Mouse (Mus musculus): ENCODE results near the gene Mcm2.
A peak's percentile ranks its signal among the peaks of the same experiment; 100 is the strongest.

Mcm2 gene

DNA sequence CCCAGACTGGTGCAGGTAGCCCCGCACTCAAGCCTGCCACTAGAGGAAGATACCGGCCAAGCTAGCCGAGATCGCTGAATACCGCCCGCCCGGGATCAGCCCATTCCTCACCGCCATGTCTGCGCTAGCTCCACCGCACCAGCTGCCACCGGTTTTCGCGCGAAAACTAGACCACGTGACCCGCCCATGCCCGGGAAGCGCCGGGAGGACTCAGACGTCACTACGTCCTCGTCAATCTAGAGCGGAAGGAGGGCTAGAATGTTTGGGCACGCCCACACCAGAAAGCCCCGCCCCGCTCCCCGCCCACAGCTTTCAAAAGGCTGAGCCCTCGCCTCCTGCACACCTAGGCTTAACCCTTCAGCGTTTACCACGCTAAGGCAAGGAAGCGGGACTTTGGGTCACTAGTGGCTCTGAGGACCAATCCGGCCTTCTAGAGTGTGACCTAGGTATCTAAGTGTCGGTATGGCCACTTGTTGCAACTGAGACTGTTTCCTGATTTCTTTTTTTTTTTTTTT lies at the start of gene Mcm2:
TSS of gene Mcm2 (minus strand) at position 247 of the 515 bp plus-strand sequence.
- DNase-seq (ENCODE audit: low read depth, low spot score), result peak; percentile 84

DNA sequence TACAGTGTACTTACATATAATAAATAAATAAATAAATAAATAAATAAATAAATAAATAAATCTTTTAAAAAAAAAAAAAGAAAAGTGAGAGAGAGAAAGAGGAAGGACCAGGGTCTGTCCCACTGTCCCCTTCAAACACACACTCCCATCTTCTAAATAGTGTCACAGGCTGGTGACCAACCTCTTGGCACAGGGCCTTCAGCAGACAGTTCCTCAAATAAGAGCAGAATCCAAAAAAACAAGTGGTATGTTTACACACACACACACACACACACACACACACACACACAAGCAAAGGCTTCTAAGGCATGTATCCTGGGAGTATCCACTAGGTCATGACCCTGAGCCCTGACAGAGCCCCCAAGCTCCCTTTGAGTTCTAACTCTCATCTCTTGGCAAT lies 49.2 kb upstream of the Mcm2 start:
- no peak for DNase-seq (ENCODE audit: low read depth, low spot score)

DNA sequence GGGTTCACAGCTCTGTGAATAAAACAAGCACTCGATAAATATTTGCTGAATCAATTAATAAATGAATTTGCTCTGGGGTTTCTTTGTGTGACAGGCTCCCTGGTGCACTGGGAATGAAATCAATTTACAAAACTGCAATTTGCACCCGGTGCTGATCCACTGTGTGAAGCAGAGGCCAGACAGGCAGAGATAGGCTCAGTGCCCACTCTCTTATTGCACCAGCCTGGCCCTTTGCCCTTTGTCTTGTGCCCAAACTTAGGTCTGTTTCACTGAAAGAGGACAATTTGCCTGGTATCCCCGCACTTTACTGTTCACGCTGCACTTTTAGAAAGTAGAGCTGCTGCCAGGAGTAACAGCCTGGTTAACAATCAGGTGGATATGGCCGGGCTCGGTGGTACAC lies 47.9 kb upstream of the Mcm2 start:
- DNase-seq (ENCODE audit: low read depth, low spot score), result no peak

DNA sequence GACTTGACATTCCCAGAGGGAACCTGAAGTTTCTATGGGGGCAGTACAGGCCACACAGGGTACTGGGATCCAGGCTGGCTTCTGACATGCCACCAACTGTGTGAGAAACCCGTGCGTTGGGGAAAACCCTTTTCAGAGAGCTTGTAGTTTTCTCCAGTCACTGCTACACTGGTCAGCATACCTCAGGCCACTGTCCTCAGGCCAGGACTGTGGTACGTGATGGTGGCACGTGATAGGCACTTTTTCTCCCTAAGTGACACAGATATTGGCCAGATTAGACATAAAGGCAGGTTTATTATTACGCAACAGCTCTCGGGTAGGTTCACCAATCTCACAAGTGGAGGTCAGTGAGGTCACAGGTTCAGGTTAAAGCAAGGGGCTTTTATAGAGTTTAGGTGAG lies 45.1 kb upstream of the Mcm2 start:
- no peak for DNase-seq (ENCODE audit: low read depth, low spot score)

DNA sequence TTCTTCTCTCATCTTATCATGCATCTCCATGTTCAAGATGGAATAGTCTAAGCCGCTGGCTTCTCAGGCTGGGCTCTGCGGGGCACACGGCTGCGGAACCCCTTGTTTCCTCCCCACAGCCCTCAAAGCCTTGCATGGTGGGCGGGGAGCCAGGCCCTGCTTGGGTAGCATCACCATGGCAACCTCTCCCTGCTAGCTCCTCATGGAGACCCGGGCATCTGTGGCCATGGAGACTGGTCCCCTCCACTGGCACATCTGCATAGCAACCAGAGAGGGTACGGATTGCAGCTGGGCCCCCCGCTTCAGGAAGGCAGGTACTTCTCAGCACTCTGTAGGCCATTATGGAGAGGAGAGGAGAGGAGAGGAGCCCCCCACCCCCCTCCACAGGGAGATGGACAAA lies 44.0 kb upstream of the Mcm2 start:
- DNase-seq (ENCODE audit: low read depth, low spot score), result no peak

DNA sequence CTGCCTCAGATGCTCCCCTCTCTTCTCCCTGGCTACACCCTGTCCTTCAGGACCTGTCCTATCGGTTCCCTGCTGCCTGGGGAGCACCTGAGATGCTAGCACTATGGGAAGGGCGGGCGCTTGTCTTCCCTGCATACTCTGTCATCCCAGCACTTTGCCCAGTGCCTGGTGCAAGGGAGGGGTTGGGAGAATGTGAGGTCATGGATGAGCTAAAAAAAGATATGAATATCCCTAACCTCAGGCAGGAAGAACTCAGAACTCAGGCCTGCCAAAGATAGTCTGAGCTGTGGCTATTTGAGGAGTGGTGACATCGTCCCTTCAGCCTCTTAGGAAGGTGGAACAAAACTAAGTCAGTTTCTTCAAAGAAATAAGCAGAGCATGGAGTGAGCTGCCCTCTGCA lies 43.0 kb upstream of the Mcm2 start:
- DNase-seq (ENCODE audit: low read depth, low spot score), result no peak

DNA sequence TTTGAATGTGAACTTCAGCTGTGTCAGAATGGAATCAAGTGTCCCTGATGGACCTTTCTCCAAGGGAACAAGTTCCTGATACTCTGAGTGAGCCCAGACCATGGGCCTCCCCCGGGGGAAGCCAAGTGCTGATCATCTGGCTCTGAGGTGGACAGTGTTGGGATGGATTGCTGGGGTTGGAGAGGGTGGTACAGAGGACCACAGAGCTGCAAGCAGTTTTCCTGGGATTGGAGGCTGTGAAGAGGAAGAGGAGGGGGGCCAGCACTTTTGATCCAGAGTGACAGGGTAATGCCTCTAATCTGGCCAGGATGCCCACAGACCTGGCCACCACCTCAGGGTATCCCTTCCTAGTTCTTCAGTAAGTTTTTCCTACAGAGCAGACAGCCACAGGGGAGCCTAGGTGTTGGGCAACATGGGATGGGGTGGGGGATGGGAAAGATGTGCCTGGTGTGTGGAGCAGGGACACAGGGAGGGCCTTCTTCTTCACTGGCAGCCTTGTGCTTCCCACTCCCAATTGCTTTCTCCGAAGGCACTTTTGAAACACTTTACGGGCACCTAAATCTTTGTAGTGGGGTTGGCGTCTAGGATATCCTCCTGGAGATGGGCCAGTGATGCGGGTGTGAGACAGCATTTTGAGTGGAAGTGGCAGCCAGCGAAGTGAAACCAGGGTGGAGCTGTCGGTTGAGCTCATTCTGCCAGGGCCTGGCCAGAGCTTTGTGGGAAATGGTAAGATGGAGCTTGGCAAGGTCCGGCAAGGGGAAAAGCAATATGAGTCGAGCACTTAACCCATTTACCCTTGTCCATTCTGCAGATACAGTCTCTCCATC lies 41.7 kb upstream of the Mcm2 start:
- no peak for DNase-seq (ENCODE audit: low read depth, low spot score)

DNA sequence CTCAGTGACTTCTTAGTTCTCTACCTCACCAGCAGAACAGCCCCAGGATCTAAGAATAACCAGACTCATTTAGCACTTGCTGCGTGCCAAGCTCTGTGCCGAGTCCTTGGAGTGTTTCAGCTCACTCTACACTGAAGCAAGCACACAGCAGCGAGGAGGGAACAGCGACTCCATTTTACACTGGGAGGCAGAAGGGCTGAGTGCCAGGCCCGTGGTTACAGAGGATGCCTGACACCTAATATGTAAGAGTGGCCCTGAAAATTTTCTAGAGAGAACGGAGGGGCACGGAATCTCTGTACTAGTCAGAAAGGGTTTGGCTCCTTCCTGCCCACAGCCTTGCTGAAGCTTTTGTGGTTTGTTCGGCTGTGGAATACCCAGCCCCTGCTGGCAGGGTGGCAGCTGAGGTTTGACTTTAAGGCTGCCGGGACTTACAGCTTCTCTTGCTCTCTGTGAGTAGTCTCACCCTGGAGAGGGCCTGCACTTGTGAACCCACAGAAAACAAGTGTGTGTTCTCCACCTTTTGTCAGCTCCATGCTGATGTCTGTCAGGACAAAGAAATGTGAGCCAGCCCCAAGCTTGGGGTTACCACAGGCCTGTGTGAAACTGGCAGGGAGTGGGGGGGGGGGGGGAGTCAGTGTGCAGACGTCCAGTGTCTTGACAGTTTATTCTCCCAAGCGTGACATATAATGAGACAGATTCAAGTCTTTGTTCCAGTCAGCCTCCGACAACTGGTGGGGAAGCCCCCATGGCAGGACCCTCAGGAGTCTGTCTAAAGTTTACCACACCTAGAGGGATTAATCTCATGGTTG lies 40.9 kb upstream of the Mcm2 start:
- DNase-seq (ENCODE audit: low read depth, low spot score), result peak; percentile 76

DNA sequence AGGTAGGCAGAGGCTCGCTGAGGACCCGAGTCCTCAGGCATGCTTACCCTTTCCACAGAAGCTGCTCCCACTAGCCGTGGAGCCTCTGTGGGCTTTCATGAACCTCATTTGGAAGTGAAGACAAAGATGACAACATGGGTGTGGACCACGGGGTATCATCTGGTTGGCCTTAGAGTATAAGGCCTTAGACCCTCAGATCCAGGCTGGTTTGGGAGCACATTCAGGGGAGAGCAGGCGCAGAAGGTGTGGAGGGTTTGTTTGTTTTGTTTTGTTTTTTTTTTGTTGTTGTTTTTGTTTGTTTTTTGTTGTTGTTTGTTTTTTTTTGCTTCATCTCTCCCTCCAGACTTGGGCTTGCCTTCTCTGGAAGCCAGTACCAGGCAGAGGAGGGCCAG lies 40.1 kb upstream of the Mcm2 start:
- DNase-seq (ENCODE audit: low read depth, low spot score), result no peak

DNA sequence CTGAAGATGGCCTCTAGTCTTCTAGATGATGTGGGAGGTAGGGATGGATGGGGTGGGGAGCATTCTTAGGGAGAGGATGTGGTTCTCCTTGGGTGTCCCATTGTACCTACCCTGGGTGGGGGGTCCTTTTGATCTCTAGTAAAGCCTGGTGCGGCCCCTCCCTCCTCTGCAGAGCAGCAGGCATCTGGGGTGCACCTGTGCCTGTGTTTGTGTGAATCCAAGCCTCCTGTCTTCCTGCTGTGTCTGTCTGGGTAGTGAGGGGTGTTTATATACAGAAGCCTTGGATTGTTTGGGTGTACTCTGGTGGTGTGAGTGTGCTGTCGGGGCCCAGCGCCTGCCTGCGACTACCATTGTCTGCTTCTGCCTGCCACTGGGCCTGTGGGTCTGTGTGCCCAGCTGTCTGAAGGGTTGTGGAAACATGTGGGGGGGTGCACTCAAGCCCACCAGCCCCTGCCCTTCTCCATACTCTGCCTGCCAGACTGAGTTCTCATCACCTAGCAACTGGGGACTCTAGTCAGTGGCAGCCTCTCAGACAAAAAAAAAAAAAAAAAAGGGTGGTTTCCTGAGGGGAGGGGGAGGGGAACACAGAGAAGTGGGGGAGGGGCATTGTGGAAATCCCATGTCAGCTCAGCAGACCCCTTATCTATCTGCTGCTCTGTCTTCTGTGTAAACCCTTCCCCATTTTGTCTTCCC lies 39.5 kb upstream of the Mcm2 start:
- DNase-seq (ENCODE audit: low read depth, low spot score), result no peak

DNA sequence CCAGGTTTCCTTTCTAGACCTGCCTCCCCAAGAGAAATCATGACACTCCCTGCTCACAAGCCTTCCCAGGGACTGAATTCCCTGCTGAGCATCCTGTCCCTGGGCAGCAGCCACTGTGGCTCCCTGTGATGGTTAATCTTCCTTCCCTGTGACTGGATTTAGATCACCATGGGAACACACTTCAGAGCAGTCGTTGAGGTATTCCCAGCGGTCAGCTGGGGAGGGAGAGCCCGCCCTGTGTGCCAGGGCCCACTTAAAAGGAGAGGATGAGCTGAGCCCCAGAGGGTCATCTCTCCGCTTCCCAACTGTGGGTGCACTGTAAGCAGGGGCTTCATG lies 38.6 kb upstream of the Mcm2 start:
- no peak for DNase-seq (ENCODE audit: low read depth, low spot score)

DNA sequence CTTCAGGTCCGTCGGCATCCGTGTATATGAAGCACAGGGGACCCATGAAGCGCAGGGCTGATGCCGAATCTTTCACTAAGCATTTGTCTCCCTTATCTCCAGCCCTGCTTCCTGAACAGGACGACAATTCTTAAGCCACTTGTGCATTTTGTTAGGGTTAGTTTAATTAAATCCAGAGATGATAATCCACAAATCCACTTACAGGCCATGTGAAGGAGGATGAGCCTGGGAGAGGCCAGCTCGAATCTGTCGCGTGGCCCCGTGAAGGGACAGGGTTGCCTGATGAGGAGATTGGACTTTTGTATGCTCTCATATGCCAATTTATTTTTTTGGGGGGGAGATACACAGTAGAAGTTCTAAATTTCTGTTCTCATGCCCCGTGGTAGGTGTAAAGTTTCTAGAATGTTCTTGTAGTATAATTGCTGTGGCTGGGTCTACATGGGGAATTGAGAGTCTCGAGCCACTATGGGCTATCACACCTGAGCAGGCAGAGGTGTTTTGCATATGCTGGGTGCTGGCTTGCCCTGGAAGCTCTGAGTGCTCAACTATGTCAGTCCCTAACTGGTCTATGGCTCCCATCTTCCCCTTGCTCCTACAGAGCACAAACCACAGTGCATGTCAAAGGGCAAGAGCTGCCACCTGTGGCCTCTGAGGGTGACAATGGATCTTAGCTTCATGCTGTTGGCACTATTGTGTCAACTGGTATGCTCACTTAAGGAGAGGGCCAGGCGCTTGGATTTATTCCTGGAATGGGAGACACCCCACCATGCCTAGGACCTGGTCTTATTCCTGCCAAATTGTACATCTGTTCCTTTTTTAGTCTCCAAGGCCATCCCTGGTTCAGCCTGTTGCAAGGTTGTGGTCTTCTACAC lies 38.0 kb upstream of the Mcm2 start:
- DNase-seq (ENCODE audit: low read depth, low spot score), result no peak

DNA sequence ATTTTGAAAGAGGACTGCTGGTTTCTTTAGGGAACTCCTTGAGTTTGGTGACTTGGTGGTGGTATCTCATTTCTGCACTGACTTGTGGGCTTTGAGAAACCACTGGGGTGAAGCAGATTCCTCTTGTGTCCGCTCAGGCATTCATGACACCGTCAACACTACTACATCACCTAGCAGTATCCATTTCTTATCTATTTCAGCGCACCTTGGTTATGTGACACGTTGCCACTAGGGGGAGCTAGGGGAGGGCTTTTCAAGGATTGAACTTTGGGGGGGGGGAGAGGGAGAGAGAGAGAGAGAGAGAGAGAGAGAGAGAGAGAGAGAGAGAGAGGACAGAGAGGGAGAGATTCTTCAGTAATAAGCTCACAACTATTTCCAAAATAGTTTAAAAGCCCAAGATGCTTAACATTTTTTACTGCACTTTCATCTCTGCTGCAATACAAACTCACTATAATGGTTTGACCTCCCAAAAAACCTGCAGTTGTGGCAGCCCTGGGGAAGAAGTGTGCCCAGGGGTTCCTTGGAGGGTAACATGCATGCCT lies 37.2 kb upstream of the Mcm2 start:
- DNase-seq (ENCODE audit: low read depth, low spot score), result no peak

DNA sequence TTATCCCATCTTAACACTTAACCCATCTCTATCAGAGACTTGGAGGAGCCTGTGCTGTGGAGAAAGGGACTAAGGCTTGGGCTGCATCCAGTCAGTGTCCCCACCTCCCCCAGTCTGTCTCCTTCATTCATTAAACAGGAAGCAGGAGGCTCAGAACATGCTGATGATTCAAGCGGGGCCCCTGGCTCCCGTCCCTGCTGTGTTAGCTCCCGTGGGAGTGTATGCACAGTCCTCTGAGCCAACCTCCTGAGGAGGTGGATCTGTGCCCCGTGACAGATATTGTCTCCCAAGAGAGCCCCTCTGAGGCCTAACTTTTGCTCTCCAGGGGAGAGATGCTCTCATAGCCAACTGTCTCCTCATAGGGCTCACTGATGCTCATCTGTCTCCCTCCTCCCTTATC lies 36.2 kb upstream of the Mcm2 start:
- DNase-seq (ENCODE audit: low read depth, low spot score), result no peak

DNA sequence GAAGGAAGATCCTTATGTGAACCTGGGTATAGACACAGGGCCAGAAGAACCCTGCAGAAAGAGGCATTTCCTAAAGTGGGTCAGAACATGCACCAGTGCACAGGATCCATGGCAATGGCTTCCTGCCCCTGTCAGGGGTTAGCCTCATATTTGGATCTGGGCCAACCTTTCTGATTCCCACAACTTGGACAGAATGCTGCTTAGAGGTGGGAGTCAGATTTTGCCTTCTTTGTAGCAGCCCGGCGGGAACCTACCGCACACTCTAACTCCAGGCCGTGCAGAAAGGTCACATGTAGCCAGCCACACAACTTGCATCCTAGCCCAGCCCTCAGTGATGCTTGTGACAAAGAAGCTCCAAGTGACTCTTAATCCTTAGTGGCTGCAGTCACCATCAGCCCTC lies 35.6 kb upstream of the Mcm2 start:
- no peak for DNase-seq (ENCODE audit: low read depth, low spot score)

DNA sequence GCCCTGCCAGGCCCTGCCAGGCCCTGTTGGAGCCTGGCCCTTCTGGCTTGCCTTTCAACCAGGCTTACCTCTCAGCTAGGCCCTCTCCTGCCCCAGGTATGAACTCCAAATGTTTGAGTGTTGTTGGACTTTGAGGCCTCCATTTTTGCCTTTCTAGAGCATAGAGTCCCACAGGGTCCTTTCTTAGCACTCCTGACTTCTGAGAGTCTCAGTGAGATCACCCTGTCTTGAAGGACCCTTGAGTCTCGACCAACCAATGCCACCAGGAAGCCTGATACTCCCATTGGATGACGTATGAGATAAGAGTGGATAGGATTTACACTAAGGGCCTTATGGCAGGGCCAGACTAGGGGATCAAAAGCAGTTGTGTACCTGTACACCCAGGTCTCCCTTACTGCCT lies 32.9 kb upstream of the Mcm2 start:
- DNase-seq (ENCODE audit: low read depth, low spot score), result no peak

DNA sequence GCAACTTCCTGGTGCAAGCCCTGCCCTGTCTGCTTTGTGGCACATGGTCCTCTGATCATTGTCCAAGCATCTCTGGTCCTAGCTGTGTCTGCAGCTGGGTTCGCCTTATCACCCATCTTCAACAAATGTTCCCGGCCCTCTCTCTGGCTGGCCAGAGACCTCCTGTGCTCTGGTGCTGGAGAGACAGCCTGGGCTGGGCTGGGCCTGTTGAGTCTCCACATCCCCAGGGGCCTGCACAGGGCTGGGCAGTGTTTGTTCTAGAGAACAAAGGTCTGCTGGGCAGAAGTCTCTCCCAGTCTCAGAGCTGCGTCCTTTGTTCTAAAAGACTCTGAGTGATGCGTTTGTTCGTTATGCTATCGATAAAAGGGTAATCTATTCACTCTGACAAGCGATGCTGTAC lies 31.5 kb upstream of the Mcm2 start:
- no peak for DNase-seq (ENCODE audit: low read depth, low spot score)

DNA sequence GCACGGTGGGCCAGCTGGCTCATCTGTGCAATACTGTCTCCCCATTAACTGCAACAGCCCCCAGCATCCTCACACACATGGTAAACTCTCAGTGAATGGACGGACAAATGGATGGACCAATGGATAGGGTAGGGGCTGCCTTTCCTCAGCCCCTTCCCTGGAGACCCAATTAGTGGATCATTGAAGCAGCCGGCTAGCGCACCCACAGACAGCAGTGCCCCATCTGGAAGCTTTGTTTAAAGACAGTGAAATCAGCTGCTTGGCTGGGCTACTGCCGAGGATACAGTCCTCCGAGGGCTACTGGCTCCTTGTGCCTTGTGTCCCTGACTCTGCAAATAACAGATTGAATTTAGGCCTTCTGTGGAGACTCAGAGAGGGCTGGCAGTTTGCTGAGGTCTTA lies 30.9 kb upstream of the Mcm2 start:
- DNase-seq (ENCODE audit: low read depth, low spot score), result no peak

DNA sequence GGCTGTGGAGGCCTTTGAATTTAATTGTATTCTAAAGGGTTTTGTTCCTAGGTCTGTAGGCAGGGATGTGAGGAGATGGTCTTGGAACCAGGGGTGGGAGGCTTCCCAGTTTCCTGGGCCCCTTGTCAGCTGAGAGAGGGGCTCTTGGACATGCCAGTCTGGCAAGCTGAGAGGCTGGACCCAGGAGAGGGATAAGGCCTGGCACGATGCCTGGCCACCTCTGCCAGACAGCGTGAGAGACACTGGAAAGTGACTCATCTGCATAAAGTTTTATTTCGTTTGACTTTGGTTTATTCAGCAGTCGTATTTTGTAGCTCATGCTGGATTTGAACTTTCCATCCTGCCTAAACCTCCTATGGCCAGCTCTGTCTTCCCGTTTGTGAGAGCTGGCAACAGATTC lies 30.0 kb upstream of the Mcm2 start:
- no peak for DNase-seq (ENCODE audit: low read depth, low spot score)

DNA sequence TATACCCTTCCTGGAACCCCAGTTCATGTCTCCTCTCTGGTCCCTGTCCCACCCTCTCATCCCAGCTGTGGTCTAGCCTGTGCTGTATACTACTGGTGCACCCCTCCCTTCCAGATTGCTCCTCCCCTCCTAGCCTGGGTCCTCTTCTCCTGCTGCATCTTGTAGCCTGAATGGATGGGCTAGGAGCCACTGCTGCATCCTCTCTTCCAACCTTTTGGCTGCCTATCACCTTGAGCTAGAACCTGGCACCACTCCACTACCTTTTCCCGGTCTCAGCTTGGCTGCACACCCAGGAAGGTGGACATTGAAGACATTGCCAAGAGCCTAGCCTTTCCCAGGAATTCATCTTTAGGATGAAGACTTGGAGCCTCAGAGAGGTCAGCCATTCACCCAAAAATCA lies 29.4 kb upstream of the Mcm2 start:
- DNase-seq (ENCODE audit: low read depth, low spot score), result no peak

DNA sequence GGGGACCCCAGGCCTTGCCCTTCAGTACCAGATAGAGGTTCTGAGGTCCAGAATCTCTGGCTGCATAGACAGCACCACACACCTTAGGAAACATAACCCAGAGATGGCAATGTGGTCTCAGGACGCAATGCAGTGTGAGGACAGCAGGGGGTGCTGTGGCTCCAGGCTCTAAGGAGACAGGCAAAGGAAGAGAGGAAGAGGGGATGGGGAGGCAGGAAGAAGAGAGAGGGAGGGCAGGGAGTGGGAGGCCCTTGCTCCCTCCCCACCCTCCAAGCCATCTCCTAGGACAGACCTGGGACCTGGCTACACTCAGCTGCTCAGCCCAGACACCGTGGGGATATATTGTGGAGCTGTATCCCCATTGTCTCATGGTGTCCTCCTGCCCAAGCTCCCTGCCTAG lies 29.0 kb upstream of the Mcm2 start:
- no peak for DNase-seq (ENCODE audit: low read depth, low spot score)
